Mouse (Mus musculus) heart, postnatal 0 days (tissue): ENCODE data around the gene Plxnb1. TPM values are rescaled to one million over a fixed set of nuclear protein-coding genes. Genes with fewer than 3 reads are reported as not detected.

Experiments
- ATAC-seq: fragments of 200-750 bp; cut with Nextera tagmentation; 2 replicates; pipeline ENCODE4 v1.8.0; 2017; ENCODE audit warnings: low read depth, moderate number of reproducible peaks, moderate library complexity; ENCODE audit not compliant: insufficient read depth
- DNase-seq: peaks from one replicate; pipeline ENCODE4 v3.0.0-alpha.2; 2016; ENCODE audit warnings: low spot score
- H3K27ac ChIP-seq: fragments of 300-500 bp; sonication (generic); 2 replicates; pipeline ENCODE4 v1.5.1; 2014; ENCODE audit warnings: low read depth, mild to moderate bottlenecking
- H3K27me3 ChIP-seq: fragments of 300-500 bp; sonication (generic); 2 replicates; pipeline ENCODE4 v1.6.1; 2014; ENCODE audit warnings: low read length, mixed read lengths; ENCODE audit not compliant: control insufficient read depth, insufficient read depth
- H3K36me3 ChIP-seq: fragments of 300-500 bp; sonication (generic); replicated peaks from 2 replicates; pipeline ENCODE4 v1.6.1; 2014; ENCODE audit warnings: low read length, mixed read lengths; ENCODE audit not compliant: control insufficient read depth, insufficient read depth
- H3K4me1 ChIP-seq: fragments of 300-500 bp; sonication (generic); 2 replicates; pipeline ENCODE4 v1.6.1; 2014; ENCODE audit warnings: antibody characterized with exemption; ENCODE audit not compliant: control insufficient read depth, insufficient read depth
- H3K4me2 ChIP-seq: fragments of 300-500 bp; sonication (generic); 2 replicates; pipeline ENCODE4 v1.6.1; 2014; ENCODE audit warnings: low read depth, mild to moderate bottlenecking, low read length, moderate library complexity
- H3K4me3 ChIP-seq: fragments of 300-500 bp; sonication (generic); 2 replicates; pipeline ENCODE4 v1.5.1; 2014; ENCODE audit warnings: low read depth, low read length
- H3K9ac ChIP-seq: fragments of 300-500 bp; sonication (generic); replicated peaks from 2 replicates; pipeline ENCODE4 v1.6.1; 2014; ENCODE audit warnings: low read depth, low read length, mixed read lengths
- H3K9me3 ChIP-seq: fragments of 300-500 bp; sonication (generic); replicated peaks from 2 replicates; pipeline ENCODE4 v1.6.1; 2016; ENCODE audit warnings: low read length; ENCODE audit not compliant: control insufficient read depth
- CTCF ChIP-seq: IDR thresholded peaks from 2 replicates; pipeline ENCODE4 v1.5.1; 2016; ENCODE audit warnings: antibody characterized with exemption, control low read depth, low read depth
- EP300 ChIP-seq: IDR thresholded peaks from 2 replicates; pipeline ENCODE4 v1.6.1; 2016; ENCODE audit warnings: antibody characterized with exemption, low read depth
- WGBS: fragments of 180-500 bp; shearing (Covaris S2); extraction: QIAGEN DNeasy Blood & Tissue Kit; methylation state at CpG from one replicate; pipeline ENCODE4 v1.1.7; 2014; 5-methylcytosine and 5-hydroxymethylcytosine counted together
- polyA plus RNA-seq: library from polyadenylated mRNA; unstranded; fragments of >200 nt; fragmentation: Nextera tagmentation; extraction: Ambion mirVana; gene quantifications from 2 replicates; pipeline ENCODE4 v1.2.1, GENCODE M21; 2015
- total RNA-seq: library from RNA; depleted of rRNA; stranded (reverse); fragments of >200 nt; gene quantifications from 2 replicates; pipeline ENCODE4 v1.2.3, GENCODE M21; 2014; ENCODE audit warnings: low replicate concordance

The Plxnb1 gene
- total and polyA plus RNA-seq, 2 experiments from 2014 or later: 3.0 to 54.3 TPM

- no peak for TF ChIP-seq CTCF
- TF ChIP-seq EP300: no peak
- H3K27ac ChIP-seq: no peak overlapping the region; the same call in 1 of the 2 replicates
- no peak overlapping the region for H3K4me2 ChIP-seq
- H3K27me3 ChIP-seq: no peaks in the 10 kb centered on the region
- no peaks in the 10 kb centered on the region for H3K9me3 ChIP-seq
- no peak for ATAC-seq
- 0 out of 2 replicates have a peak, but pooled peaks cover 5% of the 10 kb centered on the region for H3K4me1 ChIP-seq
- WGBS: 84% methylated on average over 13 of the region's 13 CpGs
- no peak overlapping the region for H3K4me3 ChIP-seq
- H3K9ac ChIP-seq: no peak overlapping the region
- DNase-seq: no peak
- H3K36me3 ChIP-seq: peaks cover 25% of the 10 kb centered on the region
Observed at GRCm38 (mm10) chr9:109051011-109051501, 44.1 kb upstream of the Plxnb1 start.

- H3K4me2 ChIP-seq: no peak overlapping the region
- no peak for TF ChIP-seq EP300
- no peak for TF ChIP-seq CTCF
- H3K4me1 ChIP-seq: 0 out of 2 replicates have a peak, but pooled peaks cover 5% of the 10 kb centered on the region
- no peak overlapping the region for H3K4me3 ChIP-seq
- no peaks in the 10 kb centered on the region for H3K9me3 ChIP-seq
- no peaks in the 10 kb centered on the region for H3K27me3 ChIP-seq
- DNase-seq: no peak
- no peak overlapping the region for H3K9ac ChIP-seq
- H3K27ac ChIP-seq: no peak overlapping the region
- no peak for ATAC-seq
- H3K36me3 ChIP-seq: peaks cover 33% of the 10 kb centered on the region
- 82% methylated on average over 10 of the region's 10 CpGs for WGBS
Observed at GRCm38 (mm10) chr9:109051651-109052489, 43.3 kb upstream of the Plxnb1 start.

- DNase-seq: no peak
Observed at GRCm38 (mm10) chr9:109052490-109053260, 42.5 kb upstream of the Plxnb1 start.

GRCm38 (mm10) chr9:109053366-109053765 is 41.8 kb upstream of the Plxnb1 start:
- Histone ChIP-seq H3K27me3 (no peaks in the 10 kb centered on the region), H3K9me3 (no peaks in the 10 kb centered on the region), H3K4me2 (no peak overlapping the region), H3K27ac (no peak overlapping the region), H3K36me3 (peaks cover 44% of the 10 kb centered on the region), H3K4me1 (0 out of 2 replicates have a peak, but pooled peaks cover 11% of the 10 kb centered on the region), H3K4me3 (no peak overlapping the region), H3K9ac (no peak overlapping the region)
- DNase-seq: no peak
- 77% methylated on average over 3 of the region's 3 CpGs for WGBS
- no peak for TF ChIP-seq EP300
- TF ChIP-seq CTCF: no peak
- ATAC-seq: no peak

More at GRCm38 (mm10) chr9:109052490-109053260, 42.5 kb upstream of the Plxnb1 start:
- Histone ChIP-seq H3K4me1 (0 out of 2 replicates have a peak, but pooled peaks cover 5% of the 10 kb centered on the region), H3K27me3 (no peaks in the 10 kb centered on the region), H3K9ac (no peak overlapping the region), H3K4me2 (no peak overlapping the region), H3K9me3 (no peaks in the 10 kb centered on the region), H3K27ac (no peak overlapping the region), H3K36me3 (peaks cover 41% of the 10 kb centered on the region), H3K4me3 (no peak overlapping the region)
- TF ChIP-seq EP300 (no peak), CTCF (no peak)
- 88% methylated on average over 9 of the region's 9 CpGs for WGBS
- ATAC-seq: no peak

GRCm38 (mm10) chr9:109053851-109054250 is 41.3 kb upstream of the Plxnb1 start:
- H3K4me3 ChIP-seq: no peak overlapping the region
- no peaks in the 10 kb centered on the region for H3K9me3 ChIP-seq
- peaks cover 43% of the 10 kb centered on the region for H3K36me3 ChIP-seq
- no peak for DNase-seq
- H3K4me1 ChIP-seq: 0 out of 2 replicates have a peak, but pooled peaks cover 16% of the 10 kb centered on the region
- ATAC-seq: no peak
- 79% methylated on average over 6 of the region's 6 CpGs for WGBS
- TF ChIP-seq EP300 (no peak), CTCF (no peak)
- H3K27me3 ChIP-seq: no peaks in the 10 kb centered on the region
- H3K27ac ChIP-seq: peak overlapping the region; percentile 83
- no peak overlapping the region for H3K9ac ChIP-seq
- no peak overlapping the region for H3K4me2 ChIP-seq
